Mouse (Mus musculus): ENCODE data around the gene Tob2. TPM values are rescaled to one million over a fixed set of nuclear protein-coding genes. Genes with fewer than 3 reads are reported as not detected.

The Tob2 gene
- polyA plus RNA-seq (2017; shearing (Covaris generic)), result 79.1 TPM

DNA sequence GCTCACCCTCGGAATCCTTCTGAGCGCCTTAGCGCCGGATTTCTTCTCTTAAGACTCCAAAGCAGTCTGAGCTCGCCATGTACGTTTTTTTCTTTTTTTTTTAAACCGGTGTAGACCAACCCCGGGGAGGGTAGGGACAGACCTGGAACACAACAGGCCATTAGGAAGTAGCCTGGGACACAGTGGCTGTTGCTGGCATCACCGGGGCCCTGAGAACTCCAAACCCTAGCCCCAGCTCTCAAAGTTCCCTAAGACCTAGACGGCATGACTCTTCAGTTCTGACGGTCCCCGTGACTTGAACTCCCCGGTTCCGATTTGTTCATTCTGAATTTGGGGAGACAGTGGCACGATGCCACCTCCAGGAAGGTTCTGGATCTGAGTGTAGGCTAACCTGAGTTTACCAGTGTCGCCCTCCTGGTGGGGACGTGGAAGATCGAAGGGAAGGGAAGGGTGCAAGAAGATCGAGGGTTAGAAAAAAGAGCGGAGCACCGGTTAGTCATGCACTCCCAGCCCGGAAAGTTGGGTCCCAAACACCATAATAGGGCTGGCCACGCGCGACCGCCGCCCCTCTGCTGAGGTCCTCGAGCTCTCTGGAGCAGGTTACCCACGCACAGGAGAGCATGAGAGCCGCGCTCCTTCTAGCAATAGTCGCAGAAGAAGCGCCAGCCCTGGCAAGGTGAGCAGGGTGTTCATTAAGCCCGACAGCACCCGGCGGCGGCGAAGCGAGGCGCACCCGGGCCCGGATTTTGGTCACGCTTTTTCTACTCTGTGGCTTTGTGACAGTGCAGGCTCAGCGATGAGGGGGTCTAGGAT, at the start of gene Tob2:
Gene Tob2 (minus strand): TSS at position 280 of the 813 bp plus-strand sequence.

GRCm38 (mm10) chr15:81872262-81873136, 13.9 kb upstream of the Tob2 start, which contains the start of gene Aco2:
TSS of gene Aco2 (plus strand) at chr15:81872309.

DNA sequence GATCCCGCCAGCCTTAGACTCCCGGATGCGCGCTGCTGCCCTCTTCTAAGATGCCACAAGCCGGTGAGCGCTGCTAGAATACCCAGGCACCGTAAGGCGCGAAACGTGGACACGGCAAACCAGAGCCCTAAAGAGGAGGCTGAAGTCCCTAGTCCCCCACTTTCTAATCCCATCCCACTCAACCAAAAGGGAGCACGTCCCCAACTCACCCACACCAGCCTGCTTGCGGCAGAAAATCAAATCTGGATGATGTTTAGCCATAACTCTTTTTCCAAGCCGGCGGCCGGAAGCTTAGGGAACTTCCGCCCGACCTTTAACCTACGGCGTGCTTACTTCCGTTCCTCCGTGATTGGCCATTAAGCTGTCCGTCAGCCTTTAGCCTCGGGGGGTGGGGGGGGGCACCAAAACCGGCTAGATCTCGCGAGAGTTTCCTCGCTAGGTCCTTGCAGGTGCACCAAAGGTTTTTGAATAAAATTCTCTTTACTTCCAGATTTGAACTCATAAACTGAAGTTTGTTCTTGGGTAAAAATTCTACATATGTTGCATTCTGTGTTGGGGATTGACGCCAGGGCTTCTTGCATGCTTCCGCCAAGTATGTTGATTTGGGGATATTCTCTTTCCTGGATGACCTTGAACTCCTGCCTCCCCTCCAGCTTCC, 13.1 kb upstream of the Tob2 start, which contains the start of gene Phf5a:
Gene Phf5a (minus strand): TSS at position 308 of the 658 bp plus-strand sequence.

GRCm38 (mm10) chr15:81802001-81802890, 56.4 kb downstream of the Tob2 start, which contains the start of gene Tef:
TSS of gene Tef (plus strand) at chr15:81802421.

Other genes with a start within 250 kb of the Tob2 start
- gene L3mbtl2, start 194.9 kb downstream of the Tob2 start, polyA plus RNA-seq (2017; shearing (Covaris generic)), result 33.7 TPM
- 4.7 TPM for gene Chadl, start 161.5 kb downstream of the Tob2 start, polyA plus RNA-seq (2017; shearing (Covaris generic))
- 6.3 TPM for gene Zc3h7b, start 113.7 kb downstream of the Tob2 start, polyA plus RNA-seq (2017; shearing (Covaris generic))
- 98.3 TPM for gene Rangap1, start 113.3 kb downstream of the Tob2 start, polyA plus RNA-seq (2017; shearing (Covaris generic))
- gene Tef, start 56.4 kb downstream of the Tob2 start, polyA plus RNA-seq (2017; shearing (Covaris generic)), result 13.4 TPM
- 110 TPM for gene Phf5a, start 13.1 kb upstream of the Tob2 start, polyA plus RNA-seq (2017; shearing (Covaris generic))
- gene Aco2, start 13.5 kb upstream of the Tob2 start, polyA plus RNA-seq (2017; shearing (Covaris generic)), result 135 TPM
- 36.9 TPM for gene Polr3h, start 67.4 kb upstream of the Tob2 start, polyA plus RNA-seq (2017; shearing (Covaris generic))
- not detected for gene Csdc2, start 78.0 kb upstream of the Tob2 start, polyA plus RNA-seq (2017; shearing (Covaris generic))
- 10.6 TPM for gene Pmm1, start 102.1 kb upstream of the Tob2 start, polyA plus RNA-seq (2017; shearing (Covaris generic))
- not detected for gene 1700029P11Rik, start 121.7 kb upstream of the Tob2 start, polyA plus RNA-seq (2017; shearing (Covaris generic))
- 73.3 TPM for gene Xrcc6, start 129.0 kb upstream of the Tob2 start, polyA plus RNA-seq (2017; shearing (Covaris generic))
- 34.1 TPM for gene Desi1, start 175.1 kb upstream of the Tob2 start, polyA plus RNA-seq (2017; shearing (Covaris generic))
- 188 TPM for gene Snu13, start 188.8 kb upstream of the Tob2 start, polyA plus RNA-seq (2017; shearing (Covaris generic))
- gene 4930407I10Rik, start 200.4 kb upstream of the Tob2 start, polyA plus RNA-seq (2017; shearing (Covaris generic)), result not detected
- gene Mei1, start 211.2 kb upstream of the Tob2 start, polyA plus RNA-seq (2017; shearing (Covaris generic)), result 0.09 TPM

All from activated CD4-positive, CD25-positive, alpha-beta regulatory T cell, adult 9 weeks (primary cell).